Mouse (Mus musculus) testis, adult 2 months (tissue): Measurements from ENCODE around the gene Lekr1. TPM values are rescaled to one million over a fixed set of nuclear protein-coding genes. Genes with fewer than 3 reads are reported as not detected.

Experiments used
- H3K27ac ChIP-seq: fragments of 200-500 bp; 2 replicates; pipeline ENCODE4 v1.5.1; 2012; ENCODE audit warnings: low read depth, low read length; ENCODE audit not compliant: control insufficient read depth, insufficient read depth
- H3K27me3 ChIP-seq: fragments of 200-500 bp; 2 replicates; pipeline ENCODE4 v1.6.1; 2012; ENCODE audit warnings: mild to moderate bottlenecking, low read length, moderate library complexity; ENCODE audit not compliant: control insufficient read depth, insufficient read depth
- H3K36me3 ChIP-seq: fragments of 200-500 bp; 2 replicates; pipeline ENCODE4 v1.6.1; 2012; ENCODE audit warnings: mild to moderate bottlenecking, low read length; ENCODE audit not compliant: control insufficient read depth, insufficient read depth
- H3K4me1 ChIP-seq: fragments of 200-500 bp; 2 replicates; pipeline ENCODE4 v1.6.1; 2012; ENCODE audit warnings: low read length; ENCODE audit not compliant: control insufficient read depth, insufficient read depth
- H3K4me3 ChIP-seq: fragments of 200-500 bp; 2 replicates; pipeline ENCODE4 v1.5.1; 2012; ENCODE audit warnings: low read depth, mild to moderate bottlenecking, low read length, moderate library complexity, mixed read lengths; ENCODE audit not compliant: control insufficient read depth
- CTCF ChIP-seq: fragments of 200-500 bp; IDR thresholded peaks from 2 replicates; pipeline ENCODE4 v1.5.1; 2012; ENCODE audit warnings: low read depth, mild to moderate bottlenecking, inconsistent platforms, low read length, moderate library complexity; ENCODE audit not compliant: control insufficient read depth, insufficient read depth, insufficient replicate concordance
- POLR2A ChIP-seq: fragments of 200-500 bp; IDR thresholded peaks from 2 replicates; pipeline ENCODE4 v1.6.1; 2012; ENCODE audit warnings: low read depth, mild to moderate bottlenecking, inconsistent platforms, low read length, moderate library complexity; ENCODE audit not compliant: control insufficient read depth
- polyA plus RNA-seq: library from polyadenylated mRNA; depleted of rRNA; stranded (reverse); fragments of >200 nt; gene quantifications from 2 replicates; pipeline ENCODE4 v1.2.3, GENCODE M21; 2012

Gene Lekr1
- polyA plus RNA-seq, 1 experiment = 8.0 TPM

DNA sequence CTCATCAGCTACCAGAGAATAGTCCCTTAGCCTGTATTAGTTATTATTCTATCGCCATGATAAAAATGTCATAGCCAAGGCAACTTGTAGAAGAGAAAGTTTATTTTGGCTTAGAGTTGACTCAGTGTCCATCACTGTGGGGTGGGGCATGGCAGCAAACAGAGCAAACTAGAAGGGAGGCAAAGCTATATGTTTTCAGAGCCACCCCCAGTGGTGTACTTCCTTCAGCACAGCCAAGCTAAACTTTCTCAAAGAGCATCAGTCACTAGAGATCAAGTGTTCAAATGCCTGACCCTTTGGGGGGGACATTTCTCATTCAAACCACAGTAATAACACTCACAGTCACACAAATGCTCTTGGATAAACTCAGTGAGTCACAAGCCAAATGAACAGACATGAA, 22.4 kb upstream of the Lekr1 start:
- no peak for TF ChIP-seq CTCF
- TF ChIP-seq POLR2A = no peak
- no peaks in the 10 kb centered on the region; the same call in 1 of the 2 replicates for H3K4me1 ChIP-seq
- no peak overlapping the region for H3K4me3 ChIP-seq
- no peaks in the 10 kb centered on the region for H3K27me3 ChIP-seq
- no peaks in the 10 kb centered on the region for H3K36me3 ChIP-seq
- H3K27ac ChIP-seq = no peak overlapping the region

DNA sequence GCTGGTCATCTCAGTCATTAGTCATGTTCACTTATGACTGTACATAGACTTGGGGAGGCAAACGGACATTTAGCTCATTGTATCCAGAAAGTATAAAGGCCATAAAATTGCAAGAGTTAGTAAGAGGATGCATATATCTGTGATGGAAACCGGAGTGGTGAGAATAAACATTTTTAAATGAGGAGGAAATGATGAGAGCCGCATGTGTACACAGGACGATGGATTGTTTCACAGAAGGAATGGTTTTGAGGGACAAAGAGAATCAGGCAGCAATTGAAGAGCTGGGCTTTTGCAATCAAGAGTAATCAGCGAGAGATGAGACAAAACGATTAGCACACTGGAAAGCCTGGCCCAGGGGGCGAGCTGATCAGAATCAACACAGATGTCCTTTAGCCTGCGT, 18.4 kb upstream of the Lekr1 start:
- H3K4me3 ChIP-seq = no peak overlapping the region
- H3K27ac ChIP-seq = no peak overlapping the region
- no peaks in the 10 kb centered on the region for H3K36me3 ChIP-seq
- TF ChIP-seq CTCF (no peak), POLR2A (no peak)
- no peaks in the 10 kb centered on the region for H3K27me3 ChIP-seq
- H3K4me1 ChIP-seq = no peaks in the 10 kb centered on the region

DNA sequence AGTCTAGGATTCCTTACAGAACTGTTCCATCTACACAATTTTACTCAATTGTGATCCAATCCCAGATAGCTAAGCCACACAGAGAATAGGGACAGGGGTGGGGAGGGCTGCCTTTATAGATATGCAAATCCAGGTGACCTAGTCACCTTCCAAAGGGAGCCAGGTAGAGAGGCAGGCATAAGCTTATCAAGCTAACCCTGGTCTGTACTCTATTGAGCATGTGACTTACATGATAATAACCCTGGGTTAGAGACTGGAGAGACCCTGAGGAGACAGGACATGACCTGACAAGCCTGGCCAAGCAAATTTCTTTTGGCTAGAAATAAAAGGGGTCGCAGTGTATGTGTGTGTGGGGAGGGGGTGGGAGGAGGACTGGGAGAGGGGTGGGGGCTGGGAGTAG, 17.1 kb upstream of the Lekr1 start:
- Histone ChIP-seq H3K4me3 (no peak overlapping the region), H3K27ac (no peak overlapping the region), H3K36me3 (no peaks in the 10 kb centered on the region), H3K4me1 (no peaks in the 10 kb centered on the region), H3K27me3 (no peaks in the 10 kb centered on the region)
- TF ChIP-seq CTCF (no peak), POLR2A (no peak)

DNA sequence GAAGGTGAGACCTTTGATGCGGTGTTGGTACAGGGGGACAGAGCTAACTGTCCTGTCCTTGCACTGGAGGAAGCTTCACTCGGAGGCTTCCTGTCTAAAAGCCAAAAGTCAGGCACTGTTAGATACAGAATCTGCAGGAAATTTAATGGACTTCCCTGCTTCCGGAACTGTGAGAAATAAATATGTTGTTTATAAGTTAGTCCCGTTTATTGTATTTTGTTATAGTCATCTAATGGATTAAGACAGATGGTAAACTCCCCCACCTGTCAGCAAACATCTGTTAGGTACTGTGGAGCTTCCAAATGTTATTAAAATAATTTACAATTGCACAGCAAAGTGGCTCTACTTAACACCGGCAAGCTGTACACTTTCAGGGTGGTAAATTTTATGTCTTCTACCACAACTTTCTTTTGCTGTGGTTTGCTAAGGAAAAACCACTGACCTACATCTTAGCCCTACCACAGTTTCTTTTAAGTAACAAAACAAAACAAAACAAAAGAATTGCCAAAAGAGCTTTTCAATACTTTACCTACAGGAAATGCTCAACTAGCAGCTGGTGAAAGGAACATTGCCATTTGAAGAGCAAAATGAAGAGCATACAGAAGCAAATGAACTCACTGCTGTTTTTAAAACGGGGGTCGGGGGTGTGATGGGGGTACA, 15.7 kb upstream of the Lekr1 start:
- Histone ChIP-seq H3K27ac (no peak overlapping the region), H3K36me3 (no peaks in the 10 kb centered on the region), H3K4me1 (no peaks in the 10 kb centered on the region), H3K4me3 (no peak overlapping the region), H3K27me3 (no peaks in the 10 kb centered on the region)
- TF ChIP-seq POLR2A (no peak), CTCF (no peak)

DNA sequence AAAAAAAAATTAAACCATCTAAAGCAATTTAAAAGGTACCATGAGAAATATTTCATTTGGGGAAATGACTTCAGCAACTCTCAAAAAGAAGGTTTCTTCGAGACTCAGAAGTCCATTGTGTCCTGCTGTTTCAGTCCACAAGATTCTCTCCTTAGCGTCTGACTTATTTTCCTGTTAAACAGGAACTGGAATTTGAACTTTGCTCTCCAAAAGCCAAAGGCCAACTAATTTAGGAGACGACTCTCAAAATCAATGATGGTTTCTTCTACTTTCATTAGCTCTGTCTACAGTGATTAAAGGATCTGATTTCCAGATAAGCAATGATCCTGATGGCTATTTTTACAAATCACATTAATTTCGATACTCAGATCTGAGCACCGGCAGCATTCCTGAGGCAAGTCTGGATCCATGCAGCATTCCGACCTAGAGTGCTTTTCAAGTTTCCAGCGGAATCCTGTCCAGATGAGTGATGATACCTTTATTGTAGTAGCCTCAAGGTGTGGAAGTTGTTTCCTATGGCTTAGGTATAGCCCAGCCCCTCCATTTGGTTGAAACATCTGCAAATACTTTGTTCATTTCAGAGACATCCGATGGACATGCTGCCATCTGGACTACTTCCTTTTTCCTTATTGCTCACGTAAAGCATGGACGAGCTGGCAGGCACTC, 11.4 kb upstream of the Lekr1 start:
- Histone ChIP-seq H3K27ac (no peak overlapping the region), H3K4me3 (no peak overlapping the region), H3K36me3 (no peaks in the 10 kb centered on the region), H3K4me1 (peaks cover 10% of the 10 kb centered on the region), H3K27me3 (peaks cover 2% of the 10 kb centered on the region; the same call in 1 of the 2 replicates)
- no peak for TF ChIP-seq POLR2A
- no peak for TF ChIP-seq CTCF

DNA sequence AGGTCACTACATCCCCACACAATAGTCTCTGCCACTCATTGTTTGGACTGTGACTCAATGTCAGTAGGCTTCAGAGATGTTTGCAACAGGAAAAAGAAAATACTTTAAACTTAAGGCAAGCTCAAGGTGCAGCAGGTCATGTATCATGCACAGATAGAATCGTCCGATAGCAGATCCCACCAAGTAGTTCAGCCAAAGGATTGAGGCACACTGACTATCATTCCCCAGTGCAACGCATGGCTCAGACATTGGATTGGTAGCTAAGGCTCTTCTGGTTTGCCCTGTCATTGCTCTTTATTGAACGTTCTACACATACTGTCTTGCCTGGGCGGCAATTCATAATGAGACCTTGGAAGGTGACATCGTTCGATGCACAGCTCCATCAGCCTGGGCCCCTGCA, 9.6 kb upstream of the Lekr1 start:
- no peak overlapping the region for H3K27ac ChIP-seq
- TF ChIP-seq POLR2A = no peak
- TF ChIP-seq CTCF = no peak
- H3K4me1 ChIP-seq = peaks cover 10% of the 10 kb centered on the region
- H3K4me3 ChIP-seq = no peak overlapping the region
- peaks cover 2% of the 10 kb centered on the region; the same call in 1 of the 2 replicates for H3K27me3 ChIP-seq
- H3K36me3 ChIP-seq = no peaks in the 10 kb centered on the region

DNA sequence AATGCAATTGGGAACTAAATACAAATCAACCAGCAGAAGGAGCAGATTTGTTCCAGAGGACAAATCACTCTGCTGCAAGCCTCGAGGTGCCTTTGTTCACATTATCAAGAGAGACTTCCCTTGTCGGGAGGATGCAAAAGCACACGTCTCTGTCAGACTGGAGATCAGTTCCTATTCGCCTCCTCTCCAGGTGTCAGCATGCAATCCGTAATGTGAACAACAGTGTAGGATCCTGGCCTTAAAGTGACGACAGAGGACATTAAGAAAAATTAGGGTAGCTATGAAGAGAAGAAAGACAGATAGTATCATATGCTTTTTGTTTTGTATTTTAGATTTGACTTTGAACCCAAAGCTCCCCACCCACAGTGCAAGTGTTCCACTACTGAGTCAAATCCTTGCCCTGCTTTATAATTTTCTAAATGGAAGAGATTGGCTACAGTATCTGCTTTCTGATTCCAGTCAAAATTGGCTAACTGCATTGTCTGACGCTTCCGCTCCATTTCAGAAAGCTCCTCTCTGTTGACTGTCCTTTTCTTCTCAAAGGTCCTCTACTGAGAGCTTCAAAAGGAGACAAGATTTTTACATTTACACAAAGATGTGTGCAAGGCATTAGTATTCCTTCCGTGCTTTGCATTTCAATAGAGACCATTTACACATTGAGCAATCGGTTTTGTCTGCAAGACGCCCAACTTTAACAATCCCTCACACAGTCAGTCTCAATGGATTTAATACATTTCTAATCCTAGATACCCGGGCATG, 8.9 kb upstream of the Lekr1 start:
- TF ChIP-seq CTCF (no peak), POLR2A (no peak)
- Histone ChIP-seq H3K27ac (no peak overlapping the region), H3K36me3 (no peaks in the 10 kb centered on the region), H3K27me3 (peaks cover 2% of the 10 kb centered on the region; the same call in 1 of the 2 replicates), H3K4me1 (peaks cover 10% of the 10 kb centered on the region), H3K4me3 (no peak overlapping the region)
